Mouse (Mus musculus) megakaryocyte, embryonic 14.5 days (primary cell): Measurements from ENCODE around the gene 9230104L09Rik. TPM values are rescaled to one million over a fixed set of nuclear protein-coding genes. Genes with fewer than 3 reads are reported as not detected.
A peak's percentile ranks its signal among the peaks of the same experiment; 100 is the strongest.

ENCODE experiments used
- H3K27me3 ChIP-seq: replicated peaks from 2 replicates; pipeline ENCODE3; 2012; ENCODE audit warnings: inconsistent platforms
- H3K36me3 ChIP-seq: replicated peaks from 2 replicates; pipeline ENCODE3; 2012; ENCODE audit warnings: low read length, inconsistent platforms, mixed read lengths
- H3K4me1 ChIP-seq: 2 replicates; pipeline ENCODE4 v1.6.1; 2012; ENCODE audit warnings: inconsistent platforms
- H3K4me3 ChIP-seq: replicated peaks from 2 replicates; pipeline ENCODE3; 2012; ENCODE audit warnings: moderate library complexity, mild to moderate bottlenecking, inconsistent platforms
- H3K9me3 ChIP-seq: 2 replicates; pipeline ENCODE4 v1.6.1; 2012; ENCODE audit warnings: inconsistent platforms
- FLI1 ChIP-seq: IDR thresholded peaks from 2 replicates; pipeline ENCODE4 v1.6.1; 2012; ENCODE audit warnings: low read length, inconsistent platforms, mixed read lengths
- GATA1 ChIP-seq: IDR thresholded peaks from 3 replicates; pipeline ENCODE4 v1.6.1; 2012; ENCODE audit warnings: mixed read lengths, low read length, inconsistent platforms, borderline replicate concordance
- polyA plus RNA-seq: library from polyadenylated mRNA; stranded (reverse); fragments of >175 nt; gene quantifications from 2 replicates; pipeline ENCODE4 v1.2.3, GENCODE M21; 2012; ENCODE audit warnings: low replicate concordance; ENCODE audit not compliant: insufficient read depth

9230104L09Rik gene
- polyA plus RNA-seq, 1 experiment: not detected

DNA sequence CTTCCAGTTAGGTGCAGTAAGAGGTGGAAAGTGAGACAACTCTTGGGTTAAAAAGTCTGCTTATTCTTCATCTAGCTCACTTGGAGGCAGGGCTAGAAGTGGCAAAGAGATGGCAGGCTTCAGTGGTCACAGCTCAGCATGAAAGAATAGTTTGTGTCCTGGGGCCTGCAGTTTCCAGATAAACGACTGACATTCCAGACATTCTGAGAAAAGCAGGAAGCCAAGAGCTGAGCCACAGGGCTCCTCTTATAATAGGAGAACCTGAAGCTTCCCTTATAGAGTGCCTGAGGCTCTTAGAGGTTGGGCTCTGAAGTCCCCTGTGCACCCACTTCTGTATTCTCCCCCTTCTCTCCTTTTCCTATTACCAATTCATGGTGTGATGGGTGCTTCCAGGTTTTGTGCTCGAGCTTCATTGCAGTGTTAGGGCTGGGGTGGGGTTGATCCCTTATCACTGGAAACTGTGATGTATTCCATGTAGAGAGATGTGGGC lies 13.8 kb upstream of the 9230104L09Rik start:
- Histone ChIP-seq H3K27me3 (no peaks in the 10 kb centered on the region), H3K9me3 (no peaks in the 10 kb centered on the region), H3K36me3 (peaks cover 4% of the 10 kb centered on the region), H3K4me3 (no peak overlapping the region), H3K4me1 (peaks cover 52% of the 10 kb centered on the region)
- TF ChIP-seq GATA1: no peak
- no peak for TF ChIP-seq FLI1

DNA sequence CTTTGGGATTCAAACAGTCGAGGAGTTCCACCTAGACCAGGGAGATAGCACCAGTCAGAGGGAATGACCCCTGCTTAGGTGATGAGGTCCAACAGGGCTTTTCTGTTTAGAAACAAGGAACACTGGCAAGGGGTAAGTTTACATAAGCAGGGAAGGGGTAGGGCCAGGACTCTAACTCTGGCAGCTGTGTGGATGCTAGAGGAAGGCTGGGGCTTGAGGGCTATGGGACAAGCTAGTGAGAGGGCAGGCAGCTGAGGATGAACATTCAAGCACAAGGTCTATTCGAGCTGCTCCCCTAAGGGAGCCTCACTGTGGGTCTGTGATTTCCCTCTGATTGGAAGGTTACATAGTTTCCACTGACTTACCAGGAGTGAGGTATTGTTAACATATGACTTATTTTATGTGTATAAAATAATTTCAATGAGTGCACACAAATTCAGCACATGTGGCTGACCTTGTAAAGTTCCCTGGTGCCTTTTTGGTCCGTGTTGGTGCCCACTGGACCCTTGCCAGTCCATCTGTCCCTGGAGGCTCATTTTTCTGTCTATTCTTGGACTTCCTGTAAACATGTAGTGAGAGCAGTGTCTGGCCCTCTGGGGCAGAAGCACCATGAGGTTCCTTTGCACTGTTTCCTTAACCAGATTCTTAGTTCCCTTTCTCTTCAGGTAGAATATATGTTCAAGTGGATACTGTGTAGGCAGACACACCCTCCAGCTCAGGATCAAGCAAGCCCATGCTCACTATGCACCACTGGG lies 12.4 kb upstream of the 9230104L09Rik start:
- TF ChIP-seq FLI1 (no peak), GATA1 (no peak)
- Histone ChIP-seq H3K9me3 (no peaks in the 10 kb centered on the region), H3K4me1 (peaks cover 63% of the 10 kb centered on the region), H3K4me3 (peak overlapping the region; percentile 65), H3K36me3 (peaks cover 17% of the 10 kb centered on the region), H3K27me3 (no peaks in the 10 kb centered on the region)

DNA sequence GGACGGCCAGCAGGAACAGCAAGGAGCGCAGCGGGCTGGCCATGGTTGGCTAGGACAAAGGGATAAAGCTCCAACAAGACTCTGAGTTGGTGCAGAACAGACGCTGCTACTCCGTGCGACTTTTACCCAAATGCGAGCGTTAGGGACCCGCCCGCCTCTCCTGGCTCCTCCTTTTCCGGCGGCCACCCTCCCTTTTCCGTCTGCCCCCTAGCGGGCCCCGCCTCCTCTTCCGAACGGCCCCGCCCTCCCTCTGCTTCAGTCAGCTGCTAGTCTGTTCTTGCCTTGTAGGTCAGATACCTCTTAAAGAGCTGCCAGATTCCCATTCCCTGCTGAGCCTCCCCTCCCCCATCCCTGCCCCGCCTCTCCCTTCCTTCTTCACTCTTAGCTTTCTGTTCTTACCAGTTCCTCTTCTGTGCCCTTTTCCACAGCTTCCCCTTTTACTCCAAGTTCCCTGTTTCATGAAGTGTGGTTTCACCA lies 10.5 kb upstream of the 9230104L09Rik start, which contains the start of gene Cst3:
TSS of gene Cst3 (minus strand) at position 358 of the 477 bp plus-strand sequence.
- Histone ChIP-seq H3K27me3 (no peaks in the 10 kb centered on the region), H3K36me3 (peaks cover 34% of the 10 kb centered on the region), H3K9me3 (no peaks in the 10 kb centered on the region), H3K4me1 (peaks cover 63% of the 10 kb centered on the region), H3K4me3 (peak within 1 kb of the TSS; percentile 100)
- no peak for TF ChIP-seq GATA1
- no peak for TF ChIP-seq FLI1

DNA sequence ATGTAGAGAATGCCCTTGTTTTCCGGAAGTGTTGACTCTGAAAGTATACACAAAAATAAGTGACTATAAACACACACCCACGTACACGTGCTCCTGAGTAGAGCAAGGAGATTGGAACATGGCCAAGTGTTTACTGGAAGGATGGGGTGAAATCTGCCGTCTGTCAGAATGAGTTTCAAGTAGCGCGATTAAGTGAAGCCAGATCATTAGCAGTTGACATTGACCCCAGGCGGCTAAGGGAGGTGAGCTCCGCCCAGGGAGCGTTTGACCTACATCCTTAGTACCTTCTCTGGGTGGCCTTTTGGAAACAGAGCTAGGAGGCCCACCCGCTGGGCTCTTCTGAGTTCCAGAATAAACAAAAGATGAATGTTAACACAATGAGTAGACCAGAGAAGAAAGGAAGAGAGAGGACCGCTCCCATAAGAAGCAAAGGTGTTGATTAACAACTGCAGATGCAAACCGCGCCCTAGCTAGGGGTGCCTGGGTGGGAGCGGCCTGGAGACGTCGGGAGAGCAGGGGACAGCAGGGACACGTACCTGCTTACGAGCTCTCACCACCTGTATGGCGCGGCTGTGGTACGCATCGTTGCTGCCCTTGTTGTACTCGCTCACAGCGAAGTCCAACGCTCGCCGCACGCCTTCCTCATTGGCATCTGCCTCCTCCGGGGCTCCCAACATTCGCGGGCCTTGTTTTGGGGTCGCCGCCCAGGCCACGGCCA lies 9.9 kb upstream of the 9230104L09Rik start:
- Histone ChIP-seq H3K4me3 (peak overlapping the region; percentile 100), H3K27me3 (no peaks in the 10 kb centered on the region), H3K9me3 (no peaks in the 10 kb centered on the region), H3K4me1 (peaks cover 63% of the 10 kb centered on the region), H3K36me3 (peaks cover 35% of the 10 kb centered on the region)
- TF ChIP-seq FLI1 (no peak), GATA1 (no peak)

DNA sequence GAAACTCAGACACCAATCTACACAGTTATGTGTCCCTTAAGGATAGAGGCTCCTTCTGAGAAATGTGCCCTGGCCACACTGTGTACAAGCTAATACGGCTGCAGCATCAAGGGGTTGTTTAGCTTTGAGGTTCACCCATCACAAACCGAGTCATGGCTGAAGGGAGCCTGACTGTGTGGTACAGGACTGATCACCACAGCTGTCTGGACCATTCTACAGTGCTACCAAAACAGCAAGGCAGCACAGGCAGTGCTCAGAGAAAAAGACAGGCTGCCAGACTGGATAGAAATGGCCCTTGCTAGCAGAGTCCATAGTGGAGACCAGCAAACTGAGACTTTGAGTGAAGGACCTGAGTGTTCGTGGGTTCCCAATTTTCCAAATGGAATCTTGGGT lies 9.4 kb upstream of the 9230104L09Rik start:
- H3K27me3 ChIP-seq: no peaks in the 10 kb centered on the region
- peaks cover 35% of the 10 kb centered on the region for H3K36me3 ChIP-seq
- peak overlapping the region; percentile 100 for H3K4me3 ChIP-seq
- no peak for TF ChIP-seq GATA1
- no peak for TF ChIP-seq FLI1
- no peaks in the 10 kb centered on the region for H3K9me3 ChIP-seq
- peaks cover 59% of the 10 kb centered on the region for H3K4me1 ChIP-seq

DNA sequence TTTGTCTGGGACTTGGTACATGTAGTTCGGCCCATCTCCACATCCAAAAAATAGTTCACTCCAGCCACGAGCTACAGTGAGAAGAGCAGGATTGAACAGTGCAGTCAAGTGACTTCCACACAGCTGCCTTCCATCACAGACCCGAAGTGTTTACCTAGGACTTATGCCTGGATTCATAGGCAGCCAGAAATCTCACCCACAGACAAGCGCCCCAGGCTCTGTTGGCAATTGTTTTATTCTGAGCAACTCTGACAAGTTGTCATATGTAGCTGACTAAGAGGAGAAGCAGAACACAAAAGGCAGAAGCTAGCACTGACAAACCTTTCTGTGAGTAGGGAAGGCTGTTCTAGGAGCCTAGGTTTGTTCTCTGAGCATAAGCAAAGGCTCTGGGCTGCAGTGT lies 8.0 kb upstream of the 9230104L09Rik start:
- no peak for TF ChIP-seq FLI1

DNA sequence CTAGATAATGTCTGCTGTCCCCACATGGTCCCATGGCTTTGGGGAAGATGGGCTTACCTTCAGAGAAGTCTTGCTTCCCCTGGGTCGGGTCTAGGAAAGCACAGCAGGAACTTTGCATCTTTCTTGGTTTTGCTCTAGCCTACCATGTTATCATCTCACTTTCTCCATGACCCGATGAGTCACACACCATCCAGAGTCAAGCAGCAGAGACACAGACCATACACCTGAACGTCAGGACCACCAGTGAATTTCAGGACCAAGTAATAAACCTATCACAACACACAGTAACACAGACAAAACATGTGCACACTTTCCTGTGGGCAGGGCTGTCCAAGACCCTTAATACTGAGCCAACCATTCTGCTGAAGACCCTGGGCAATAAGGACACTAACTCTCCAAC lies 5.7 kb upstream of the 9230104L09Rik start:
- no peaks in the 10 kb centered on the region for H3K9me3 ChIP-seq
- TF ChIP-seq FLI1 (no peak), GATA1 (no peak)
- H3K4me1 ChIP-seq: peaks cover 26% of the 10 kb centered on the region
- H3K36me3 ChIP-seq: peaks cover 35% of the 10 kb centered on the region
- no peaks in the 10 kb centered on the region for H3K27me3 ChIP-seq
- H3K4me3 ChIP-seq: no peak overlapping the region

More for the DNA sequence above, 8.0 kb upstream of the 9230104L09Rik start:
- peak overlapping the region; percentile 60 for H3K4me3 ChIP-seq
- peaks cover 45% of the 10 kb centered on the region for H3K4me1 ChIP-seq
- H3K36me3 ChIP-seq: peaks cover 35% of the 10 kb centered on the region
- H3K9me3 ChIP-seq: no peaks in the 10 kb centered on the region
- H3K27me3 ChIP-seq: no peaks in the 10 kb centered on the region

DNA sequence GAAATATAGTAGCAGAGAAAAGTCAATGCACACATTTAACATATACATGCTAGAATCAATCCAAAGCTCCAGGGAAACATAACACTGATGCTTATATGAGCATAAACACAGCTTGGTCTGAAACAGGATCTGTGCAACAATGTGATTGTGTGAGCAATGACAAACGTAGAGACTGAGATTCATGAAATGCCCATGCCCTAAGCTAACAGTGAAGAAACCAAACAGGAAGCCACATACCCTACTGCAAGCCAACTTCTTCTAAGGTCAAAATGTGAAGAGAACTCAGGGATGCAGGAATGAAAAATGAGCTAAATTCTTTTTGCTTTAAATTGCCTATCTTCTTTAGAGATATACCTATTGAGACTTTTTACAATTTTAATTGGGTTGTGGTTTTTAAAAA lies 4.1 kb upstream of the 9230104L09Rik start:
- H3K9me3 ChIP-seq: no peaks in the 10 kb centered on the region
- peaks cover 33% of the 10 kb centered on the region for H3K36me3 ChIP-seq
- H3K27me3 ChIP-seq: no peaks in the 10 kb centered on the region
- no peak overlapping the region for H3K4me3 ChIP-seq
- H3K4me1 ChIP-seq: peaks cover 14% of the 10 kb centered on the region
- TF ChIP-seq GATA1 (no peak), FLI1 (no peak)

DNA sequence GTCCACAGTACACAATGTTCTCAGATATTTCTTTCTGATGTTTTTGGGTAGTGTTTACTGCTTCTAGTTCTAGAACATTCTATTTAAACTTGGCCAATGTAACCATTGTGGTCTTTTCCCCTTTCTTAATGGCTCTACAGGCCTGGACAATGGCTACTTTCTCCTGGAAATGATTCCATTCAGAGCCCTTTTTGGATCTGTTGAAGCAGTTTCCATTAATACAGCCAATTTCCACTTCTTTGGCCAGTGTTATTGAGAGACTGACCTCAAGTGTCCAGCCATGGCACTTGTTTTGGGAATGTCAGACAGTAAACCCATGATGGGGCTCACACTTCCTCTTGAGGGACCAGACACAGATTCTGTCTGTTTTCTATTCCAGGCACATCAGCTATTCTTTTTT lies 3.1 kb downstream of the 9230104L09Rik start:
- H3K4me1 ChIP-seq: peaks cover 11% of the 10 kb centered on the region
- H3K27me3 ChIP-seq: no peaks in the 10 kb centered on the region
- TF ChIP-seq FLI1: no peak
- no peak for TF ChIP-seq GATA1
- no peak overlapping the region for H3K4me3 ChIP-seq
- no peaks in the 10 kb centered on the region for H3K36me3 ChIP-seq
- no peaks in the 10 kb centered on the region for H3K9me3 ChIP-seq

DNA sequence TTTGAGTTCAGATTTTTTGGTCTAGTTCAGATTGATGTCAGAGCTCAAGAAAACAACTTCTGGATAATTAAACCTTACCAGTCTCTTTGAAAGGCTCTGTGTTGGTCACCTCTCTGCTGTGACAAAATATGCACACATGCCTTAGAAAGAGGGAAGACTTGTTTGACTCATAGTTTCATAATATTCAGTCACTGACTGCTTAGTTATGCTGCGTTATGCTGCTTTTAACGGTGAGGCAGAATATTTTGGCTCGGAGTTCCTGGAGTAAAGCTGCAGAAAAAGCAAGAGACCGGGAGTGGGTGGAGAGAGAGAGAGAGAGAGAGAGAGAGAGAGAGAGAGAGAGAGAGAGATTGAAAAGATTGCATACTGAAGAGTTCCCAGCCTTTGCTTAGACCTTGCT lies 3.8 kb downstream of the 9230104L09Rik start:
- H3K4me3 ChIP-seq: no peak overlapping the region
- H3K27me3 ChIP-seq: no peaks in the 10 kb centered on the region
- TF ChIP-seq FLI1: no peak
- TF ChIP-seq GATA1: no peak
- peaks cover 16% of the 10 kb centered on the region for H3K4me1 ChIP-seq
- H3K9me3 ChIP-seq: no peaks in the 10 kb centered on the region
- no peaks in the 10 kb centered on the region for H3K36me3 ChIP-seq
